Mouse (Mus musculus): ENCODE data around the gene Pagr1b. TPM values are rescaled to one million over a fixed set of nuclear protein-coding genes. Genes with fewer than 3 reads are reported as not detected.

Gene Pagr1b
- total and polyA plus RNA-seq, 3 experiments = not detected

GRCm38 (mm10) chr7:127011051-127011450, 5.2 kb downstream of the Pagr1b start:
- Histone ChIP-seq H3K79me2 (replicated peaks; ENCODE audit: control insufficient read depth, insufficient read depth, low read length) (peaks cover 4% of the 10 kb centered on the region; the same call in 1 of the 2 replicates), H3K36me3 (ENCODE audit: control insufficient read depth, insufficient read depth, low read length) (peaks cover 9% of the 10 kb centered on the region), H3K27me3 (ENCODE audit: control insufficient read depth, insufficient read depth, low read length) (no peaks in the 10 kb centered on the region), H3K4me3 (no peak overlapping the region), H3K4me1 (ENCODE audit: control insufficient read depth, insufficient read depth, low read length) (peaks cover 26% of the 10 kb centered on the region), H3K27ac (no peak overlapping the region), H3K9ac (ENCODE audit: low read depth, low read length) (no peak overlapping the region)
- no peak for DNase-seq
- TF ChIP-seq CTCF (IDR thresholded peaks at IDR 0.05) (no peak), POLR2A (IDR thresholded peaks at IDR 0.05; ENCODE audit: insufficient read depth, low read depth, low read length) (no peak), EP300 (IDR thresholded peaks at IDR 0.05; ENCODE audit: insufficient read depth, low read depth, low read length) (no peak)
- WGBS = 93% methylated on average over 2 of the region's 2 CpGs
- intact Hi-C loops (cut with DNase I) = loop anchor here (10.0 kb wide), 1 partner anchor 184 kb away; the partner anchor contains the start of gene Cd2bp2

GRCm38 (mm10) chr7:127009307-127010085, 6.8 kb downstream of the Pagr1b start:
- Histone ChIP-seq H3K4me3 (no peak overlapping the region), H3K36me3 (ENCODE audit: control insufficient read depth, insufficient read depth, low read length) (peaks cover 4% of the 10 kb centered on the region; the same call in 1 of the 2 replicates), H3K27ac (peak overlapping the region; percentile 87), H3K9ac (ENCODE audit: low read depth, low read length) (no peak overlapping the region), H3K79me2 (replicated peaks; ENCODE audit: control insufficient read depth, insufficient read depth, low read length) (0 out of 2 replicates have a peak, but pooled peaks cover 4% of the 10 kb centered on the region), H3K27me3 (ENCODE audit: control insufficient read depth, insufficient read depth, low read length) (no peaks in the 10 kb centered on the region), H3K4me1 (ENCODE audit: control insufficient read depth, insufficient read depth, low read length) (peaks cover 19% of the 10 kb centered on the region)
- TF ChIP-seq EP300 (IDR thresholded peaks at IDR 0.05; ENCODE audit: insufficient read depth, low read depth, low read length) (no peak), CTCF (IDR thresholded peaks at IDR 0.05) (no peak), POLR2A (IDR thresholded peaks at IDR 0.05; ENCODE audit: insufficient read depth, low read depth, low read length) (no peak)
- intact Hi-C loops (cut with DNase I) = loop anchor here (10.0 kb wide), 1 partner anchor 185 kb away; the partner anchor contains the start of gene Cd2bp2
- WGBS = 78% methylated on average over 17 of the region's 17 CpGs
- no peak for DNase-seq

GRCm38 (mm10) chr7:127008239-127009019, 7.9 kb downstream of the Pagr1b start:
- intact Hi-C loops (cut with DNase I) = no loop called here
- peak overlapping the region; percentile 47 for H3K9ac ChIP-seq (ENCODE audit: low read depth, low read length)
- DNase-seq = peak; percentile 81 to 87
- H3K27me3 ChIP-seq (ENCODE audit: control insufficient read depth, insufficient read depth, low read length) = no peaks in the 10 kb centered on the region
- WGBS = 26% methylated on average over 9 of the region's 9 CpGs
- TF ChIP-seq EP300 (IDR thresholded peaks at IDR 0.05; ENCODE audit: insufficient read depth, low read depth, low read length) = peak; percentile 81
- no peak for TF ChIP-seq CTCF (IDR thresholded peaks at IDR 0.05)
- peak overlapping the region; percentile 87 for H3K27ac ChIP-seq
- H3K36me3 ChIP-seq (ENCODE audit: control insufficient read depth, insufficient read depth, low read length) = peaks cover 4% of the 10 kb centered on the region; the same call in 1 of the 2 replicates
- 0 out of 2 replicates have a peak, but pooled peaks cover 1% of the 10 kb centered on the region for H3K79me2 ChIP-seq (replicated peaks; ENCODE audit: control insufficient read depth, insufficient read depth, low read length)
- no peak overlapping the region for H3K4me3 ChIP-seq
- H3K4me1 ChIP-seq (ENCODE audit: control insufficient read depth, insufficient read depth, low read length) = peaks cover 18% of the 10 kb centered on the region

GRCm38 (mm10) chr7:127007313-127008024, 8.8 kb downstream of the Pagr1b start:
- H3K9ac ChIP-seq (ENCODE audit: low read depth, low read length) = no peak overlapping the region
- DNase-seq = no peak
- H3K4me3 ChIP-seq = no peak overlapping the region
- H3K79me2 ChIP-seq (replicated peaks; ENCODE audit: control insufficient read depth, insufficient read depth, low read length) = 0 out of 2 replicates have a peak, but pooled peaks cover 1% of the 10 kb centered on the region
- peak overlapping the region; percentile 87 for H3K27ac ChIP-seq
- WGBS = 87% methylated on average over 6 of the region's 6 CpGs
- intact Hi-C loops (cut with DNase I) = no loop called here
- H3K36me3 ChIP-seq (ENCODE audit: control insufficient read depth, insufficient read depth, low read length) = peaks cover 4% of the 10 kb centered on the region; the same call in 1 of the 2 replicates
- H3K4me1 ChIP-seq (ENCODE audit: control insufficient read depth, insufficient read depth, low read length) = peaks cover 15% of the 10 kb centered on the region
- no peak for TF ChIP-seq POLR2A (IDR thresholded peaks at IDR 0.05; ENCODE audit: insufficient read depth, low read depth, low read length)
- TF ChIP-seq CTCF (IDR thresholded peaks at IDR 0.05) = no peak
- no peak for TF ChIP-seq EP300 (IDR thresholded peaks at IDR 0.05; ENCODE audit: insufficient read depth, low read depth, low read length)
- H3K27me3 ChIP-seq (ENCODE audit: control insufficient read depth, insufficient read depth, low read length) = no peaks in the 10 kb centered on the region

- intact Hi-C loops (cut with DNase I) = no loop called here
- Histone ChIP-seq H3K79me2 (replicated peaks; ENCODE audit: control insufficient read depth, insufficient read depth, low read length) (no peaks in the 10 kb centered on the region), H3K4me1 (ENCODE audit: control insufficient read depth, insufficient read depth, low read length) (peaks cover 13% of the 10 kb centered on the region), H3K9ac (ENCODE audit: low read depth, low read length) (no peak overlapping the region), H3K27me3 (ENCODE audit: control insufficient read depth, insufficient read depth, low read length) (no peaks in the 10 kb centered on the region), H3K27ac (no peak overlapping the region), H3K4me3 (no peak overlapping the region), H3K36me3 (ENCODE audit: control insufficient read depth, insufficient read depth, low read length) (peaks cover 4% of the 10 kb centered on the region; the same call in 1 of the 2 replicates)
- no peak for TF ChIP-seq POLR2A (IDR thresholded peaks at IDR 0.05; ENCODE audit: insufficient read depth, low read depth, low read length)
- TF ChIP-seq EP300 (IDR thresholded peaks at IDR 0.05; ENCODE audit: insufficient read depth, low read depth, low read length) = no peak
- TF ChIP-seq CTCF (IDR thresholded peaks at IDR 0.05) = peak; percentile 52
- no peak for DNase-seq
- WGBS = 83% methylated on average over 4 of the region's 4 CpGs
Measured at GRCm38 (mm10) chr7:127004122-127004875, 12.0 kb downstream of the Pagr1b start.

Measured in heart, adult 2 months (tissue).